Mouse (Mus musculus) limb, embryonic 11.5 days (tissue): ENCODE results near the gene Olfr1. TPM values are rescaled to one million over a fixed set of nuclear protein-coding genes. Genes with fewer than 3 reads are reported as not detected.

Source experiments
- ATAC-seq: fragments of 200-750 bp; cut with Nextera tagmentation; 2 replicates; pipeline ENCODE4 v1.8.0; 2017; ENCODE audit warnings: low read depth; ENCODE audit not compliant: insufficient number of reproducible peaks, low FRiP score, low TSS enrichment
- DNase-seq: peaks from one replicate; pipeline ENCODE4 v3.0.0-alpha.2; 2015; ENCODE audit warnings: low spot score
- H3K27ac ChIP-seq: fragments of 300-500 bp; sonication (generic); replicated peaks from 2 replicates; pipeline ENCODE4 v1.5.1; 2014; ENCODE audit warnings: low read depth, mild to moderate bottlenecking, low read length
- H3K27me3 ChIP-seq: fragments of 300-500 bp; sonication (generic); 2 replicates; pipeline ENCODE4 v1.6.1; 2014; ENCODE audit warnings: mild to moderate bottlenecking, low read length, mixed read lengths; ENCODE audit not compliant: control insufficient read depth, insufficient read depth
- H3K36me3 ChIP-seq: fragments of 300-500 bp; sonication (generic); 2 replicates; pipeline ENCODE4 v1.6.1; 2014; ENCODE audit warnings: mild to moderate bottlenecking, low read length, moderate library complexity, mixed read lengths; ENCODE audit not compliant: control insufficient read depth, insufficient read depth
- H3K4me1 ChIP-seq: fragments of 300-500 bp; sonication (generic); 2 replicates; pipeline ENCODE4 v1.6.1; 2014; ENCODE audit warnings: low read length, mixed read lengths; ENCODE audit not compliant: control insufficient read depth, insufficient read depth
- H3K4me2 ChIP-seq: fragments of 300-500 bp; sonication (generic); 2 replicates; pipeline ENCODE4 v1.6.1; 2014; ENCODE audit warnings: low read depth, mild to moderate bottlenecking, moderate library complexity; ENCODE audit not compliant: severe bottlenecking
- H3K4me3 ChIP-seq: fragments of 300-500 bp; sonication (generic); 2 replicates; pipeline ENCODE4 v1.5.1; 2014; ENCODE audit warnings: low read depth, low read length
- H3K9ac ChIP-seq: fragments of 300-500 bp; sonication (generic); 2 replicates; pipeline ENCODE4 v1.6.1; 2014; ENCODE audit warnings: mild to moderate bottlenecking, low read length
- H3K9me3 ChIP-seq: fragments of 300-500 bp; sonication (generic); 2 replicates; pipeline ENCODE4 v1.6.1; 2016; ENCODE audit warnings: low read length; ENCODE audit not compliant: control insufficient read depth
- WGBS: fragments of 180-500 bp; shearing (Covaris S2); extraction: QIAGEN DNeasy Blood & Tissue Kit; methylation state at CpG from one replicate; pipeline ENCODE4 v1.1.7; 2014; 5-methylcytosine and 5-hydroxymethylcytosine counted together
- polyA plus RNA-seq: library from polyadenylated mRNA; unstranded; fragments of >200 nt; fragmentation: Nextera tagmentation; extraction: Ambion mirVana; gene quantifications from 2 replicates; pipeline ENCODE4 v1.2.1, GENCODE M21; 2014

Gene Olfr1
- polyA plus RNA-seq: not detected in 2 replicates

DNA sequence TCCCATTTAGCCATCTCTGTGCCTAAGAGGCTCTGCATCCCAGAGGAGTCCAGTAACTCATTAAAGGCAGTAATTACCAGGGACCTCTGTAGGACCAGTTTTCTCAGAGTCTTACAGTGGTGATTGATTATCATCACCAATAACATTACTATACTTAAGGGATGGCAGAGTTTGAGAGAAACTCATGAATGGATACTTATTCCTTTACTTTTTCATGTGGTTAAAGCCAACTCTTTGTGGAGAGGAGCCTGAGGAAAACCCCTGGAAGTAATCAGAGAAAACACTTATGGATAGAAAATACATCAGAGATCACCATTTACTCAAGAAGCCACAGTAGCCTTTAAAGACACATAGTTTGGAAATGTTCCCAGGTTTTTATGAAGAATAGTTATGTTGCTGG lies at the start of gene Olfr1:
Gene Olfr1, minus strand, starts transcription at position 101 of the 400 bp plus-strand sequence.
- DNase-seq: no peak
- H3K4me2 ChIP-seq: no peak within 1 kb of the TSS
- H3K9ac ChIP-seq: no peak within 1 kb of the TSS
- H3K4me3 ChIP-seq: no peak within 1 kb of the TSS
- ATAC-seq: no peak
- H3K9me3 ChIP-seq: no peaks in the 10 kb centered on the region
- no peaks in the 10 kb centered on the region for H3K27me3 ChIP-seq
- H3K4me1 ChIP-seq: no peaks in the 10 kb centered on the region
- H3K36me3 ChIP-seq: no peaks in the 10 kb centered on the region
- H3K27ac ChIP-seq: no peak within 1 kb of the TSS

DNA sequence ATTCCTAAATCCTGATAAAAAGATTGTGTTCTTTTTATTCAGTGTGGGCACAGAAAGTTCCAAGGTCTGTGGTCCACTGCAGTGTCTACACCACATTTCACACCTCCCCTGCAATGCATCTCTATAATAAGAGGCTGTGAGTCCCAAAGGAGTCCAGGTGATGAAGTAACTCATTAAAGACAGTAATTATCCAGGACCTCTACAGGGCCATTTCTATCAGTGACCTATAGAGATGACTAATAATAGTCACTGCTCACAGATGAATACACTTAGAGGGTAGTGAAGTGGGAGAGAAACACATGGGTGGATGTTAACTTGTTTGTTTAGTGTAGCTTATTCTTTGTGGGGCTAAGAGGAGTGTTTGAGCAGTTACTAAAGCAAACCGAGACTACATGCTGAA lies 29.0 kb upstream of the Olfr1 start, which contains the start of gene Olfr378:
Gene Olfr378, minus strand, starts transcription at position 101 of the 400 bp plus-strand sequence.
- no peaks in the 10 kb centered on the region for H3K27me3 ChIP-seq
- no peak within 1 kb of the TSS for H3K9ac ChIP-seq
- no peaks in the 10 kb centered on the region for H3K9me3 ChIP-seq
- no peak within 1 kb of the TSS for H3K4me2 ChIP-seq
- no peak within 1 kb of the TSS for H3K27ac ChIP-seq
- no peaks in the 10 kb centered on the region for H3K36me3 ChIP-seq
- no peak for ATAC-seq
- no peak for DNase-seq
- no peaks in the 10 kb centered on the region for H3K4me1 ChIP-seq
- no peak within 1 kb of the TSS for H3K4me3 ChIP-seq
- 88% methylated on average over 1 of the region's 1 CpGs for whole genome bisulfite sequencing

DNA sequence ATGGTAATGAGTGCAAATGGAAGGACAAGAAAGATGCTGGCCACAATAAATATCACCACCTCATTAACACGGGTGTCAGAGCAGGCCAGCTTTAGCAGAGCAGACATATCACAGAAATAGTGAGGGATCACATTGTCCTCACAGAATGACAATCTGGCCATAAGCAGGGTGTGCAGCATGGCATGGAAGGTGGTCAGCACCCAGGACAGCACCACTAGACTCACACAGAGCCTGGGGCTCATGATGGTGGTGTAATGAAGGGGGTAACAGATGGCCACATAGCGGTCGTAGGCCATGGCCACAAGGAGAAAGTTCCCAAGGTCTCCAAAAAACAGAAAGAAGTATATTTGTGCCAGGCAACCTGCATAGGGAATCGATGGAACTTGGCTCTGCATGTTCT lies 4.0 kb downstream of the Olfr1 start:
- Histone ChIP-seq H3K9ac (no peak overlapping the region), H3K4me1 (no peaks in the 10 kb centered on the region), H3K36me3 (no peaks in the 10 kb centered on the region), H3K27me3 (no peaks in the 10 kb centered on the region), H3K4me2 (no peak overlapping the region), H3K4me3 (no peak overlapping the region), H3K27ac (no peak overlapping the region), H3K9me3 (no peaks in the 10 kb centered on the region)
- WGBS: 66% methylated on average over 4 of the region's 4 CpGs
- no peak for ATAC-seq
- no peak for DNase-seq

DNA sequence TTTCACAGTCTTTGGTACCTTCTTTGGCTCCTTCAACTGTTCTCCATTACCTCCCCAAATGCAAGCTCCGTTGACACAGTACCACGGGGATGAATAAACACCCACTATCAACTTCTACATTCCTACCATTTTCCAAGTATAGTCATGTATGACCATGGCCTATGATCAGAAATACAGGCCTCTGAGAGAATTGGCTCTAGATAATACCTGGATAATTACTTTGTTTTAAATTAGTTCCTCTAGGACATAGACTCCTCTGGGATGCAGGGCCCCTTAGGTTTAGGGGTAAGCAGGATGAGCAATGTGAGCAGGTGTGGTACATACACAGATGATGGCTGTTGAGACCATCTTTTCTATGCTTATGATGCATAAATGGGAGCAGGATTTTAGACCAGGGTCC lies 28.5 kb downstream of the Olfr1 start, which contains the start of gene Olfr376:
Gene Olfr376, plus strand, starts transcription at position 301 of the 400 bp plus-strand sequence.
- WGBS: 83% methylated on average over 2 of the region's 2 CpGs
- Histone ChIP-seq H3K36me3 (no peaks in the 10 kb centered on the region), H3K27ac (no peak within 1 kb of the TSS), H3K4me2 (no peak within 1 kb of the TSS), H3K9me3 (no peaks in the 10 kb centered on the region), H3K27me3 (no peaks in the 10 kb centered on the region), H3K9ac (no peak within 1 kb of the TSS), H3K4me1 (no peaks in the 10 kb centered on the region), H3K4me3 (no peak within 1 kb of the TSS)
- DNase-seq (no peak), ATAC-seq (no peak)

DNA sequence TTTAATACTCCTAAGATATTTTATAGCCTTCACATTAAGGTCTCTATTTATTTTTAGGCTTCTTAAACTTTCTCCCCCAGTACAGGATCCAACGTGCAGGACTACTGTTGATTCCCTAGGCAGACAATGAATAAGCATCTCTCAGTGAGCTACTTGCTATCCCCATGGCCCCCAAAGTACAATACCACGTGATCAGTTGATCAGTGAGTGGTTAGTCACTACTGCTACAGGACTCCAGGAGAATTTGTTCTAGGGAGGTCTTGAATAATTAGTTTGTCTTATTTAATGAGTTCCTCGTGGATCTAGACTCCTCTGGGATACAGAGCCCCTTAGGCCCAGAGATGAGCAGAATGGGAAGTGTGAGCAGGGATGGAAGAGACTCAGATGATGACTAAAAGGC lies 48.9 kb downstream of the Olfr1 start, which contains the start of gene Olfr20:
Gene Olfr20, plus strand, starts transcription at position 301 of the 400 bp plus-strand sequence.
- DNase-seq: no peak
- no peak for ATAC-seq
- Histone ChIP-seq H3K27ac (no peak within 1 kb of the TSS), H3K36me3 (no peaks in the 10 kb centered on the region), H3K4me2 (no peak within 1 kb of the TSS), H3K9ac (no peak within 1 kb of the TSS), H3K9me3 (no peaks in the 10 kb centered on the region), H3K4me3 (no peak within 1 kb of the TSS), H3K27me3 (no peaks in the 10 kb centered on the region), H3K4me1 (no peaks in the 10 kb centered on the region)
- WGBS: 54% methylated on average over 3 of the region's 3 CpGs

Other genes with a start within 250 kb of the Olfr1 start
- 0.08 TPM in 1 of 2 replicates, not detected in the other for gene P2rx5, start 239.2 kb downstream of the Olfr1 start, polyA plus RNA-seq
- 95.2 and 111 TPM in 2 replicates for gene Emc6, start 222.6 kb downstream of the Olfr1 start, polyA plus RNA-seq
- 220 and 222 TPM in 2 replicates for gene Tax1bp3, start 222.5 kb downstream of the Olfr1 start, polyA plus RNA-seq
- 23.6 and 25.5 TPM in 2 replicates for gene Ctns, start 200.6 kb downstream of the Olfr1 start, polyA plus RNA-seq
- 0.74 and 1.0 TPM in 2 replicates for gene Shpk, start 200.2 kb downstream of the Olfr1 start, polyA plus RNA-seq
- gene Trpv1, start 165.3 kb downstream of the Olfr1 start, polyA plus RNA-seq: 0.09 TPM in 2 replicates
- gene Trpv3, start 132.2 kb downstream of the Olfr1 start, polyA plus RNA-seq: 0.08 TPM in 1 of 2 replicates, not detected in the other
- not detected in 2 replicates for gene Aspa, start 70.0 kb downstream of the Olfr1 start, polyA plus RNA-seq
- not detected in 2 replicates for gene Gm49340, start 69.9 kb downstream of the Olfr1 start, polyA plus RNA-seq
- gene Spata22, start 69.9 kb downstream of the Olfr1 start, polyA plus RNA-seq: not detected in 2 replicates
- not detected in 2 replicates for gene Olfr20, start 48.8 kb downstream of the Olfr1 start, polyA plus RNA-seq
- gene Olfr376, start 28.4 kb downstream of the Olfr1 start, polyA plus RNA-seq: not detected in 2 replicates
- not detected in 2 replicates for gene Olfr378, start 28.9 kb upstream of the Olfr1 start, polyA plus RNA-seq
- not detected in 2 replicates for gene Olfr380, start 57.9 kb upstream of the Olfr1 start, polyA plus RNA-seq
- not detected in 2 replicates for gene Olfr381, start 92.0 kb upstream of the Olfr1 start, polyA plus RNA-seq
- not detected in 2 replicates for gene Olfr382, start 117.6 kb upstream of the Olfr1 start, polyA plus RNA-seq
- gene Olfr385, start 193.4 kb upstream of the Olfr1 start, polyA plus RNA-seq: not detected in 2 replicates
- not detected in 2 replicates for gene Olfr384, start 199.0 kb upstream of the Olfr1 start, polyA plus RNA-seq